Mouse (Mus musculus): ENCODE measurements around the gene Mthfd2l. TPM values are rescaled to one million over a fixed set of nuclear protein-coding genes. Genes with fewer than 3 reads are reported as not detected.

The Mthfd2l gene
- total RNA-seq, 1 experiment from 2014 or later: 18.7 TPM

Other genes starting within 250 kb of the Mthfd2l start
- not detected in 2 replicates for gene Cxcl5, start 171.8 kb upstream of the Mthfd2l start, total RNA-seq (2021)
- gene Ppbp, start 162.6 kb upstream of the Mthfd2l start, total RNA-seq (2021): 1.2 and 2.7 TPM in 2 replicates
- gene Pf4, start 158.7 kb upstream of the Mthfd2l start, total RNA-seq (2021): 7.6 and 8.4 TPM in 2 replicates
- gene Cxcl3, start 145.0 kb upstream of the Mthfd2l start, total RNA-seq (2021): not detected in 2 replicates
- gene Cxcl15, start 136.6 kb upstream of the Mthfd2l start, total RNA-seq (2021): not detected in 2 replicates
- 0.73 and 1.00 TPM in 2 replicates for gene Cxcl1, start 39.9 kb upstream of the Mthfd2l start, total RNA-seq (2021)
- 1.1 TPM in 1 of 2 replicates, not detected in the other for gene Cxcl2, start 27.2 kb upstream of the Mthfd2l start, total RNA-seq (2021)
- not detected in 2 replicates for gene Epgn, start 96.3 kb downstream of the Mthfd2l start, total RNA-seq (2021)
- gene Ereg, start 143.5 kb downstream of the Mthfd2l start, total RNA-seq (2021): not detected in 2 replicates
- not detected in 2 replicates for gene Areg, start 208.5 kb downstream of the Mthfd2l start, total RNA-seq (2021)

Measured in adrenal gland, postnatal 25 days (tissue).